Comparison of ENCODE assay signal across 1 mouse cellular context in the genomic region with DNA sequence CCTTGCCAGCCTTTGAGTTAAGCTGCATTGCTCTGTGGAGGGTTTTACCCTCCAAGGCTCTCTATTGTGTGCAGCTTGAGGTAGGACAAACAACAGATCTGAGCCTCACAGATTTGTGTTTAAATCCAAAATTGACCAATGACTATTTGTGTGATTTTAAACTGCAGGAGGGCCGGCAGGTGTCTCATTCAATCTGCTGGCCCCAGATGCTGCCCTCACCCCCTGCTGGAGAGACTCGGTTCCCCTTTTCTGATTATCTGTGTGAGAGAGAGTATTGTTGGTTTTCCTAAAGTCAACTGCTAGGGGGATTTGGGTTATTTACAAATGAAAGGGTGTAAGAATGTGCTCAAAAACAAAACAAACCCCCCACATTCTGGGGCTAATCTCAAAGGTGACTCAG.
TF ChIP-seq lines count a peak whose summit lies in the region.

No protein-coding gene starts in this region.

TF ChIP-seq in MEL, 35 proteins besides CTCF, POLR2A, EP300 and RAD21 (continued from another document):
- no peak for TF ChIP-seq MYC (IDR thresholded peaks at IDR 0.05; ENCODE audit: low read depth, low read length)
- TF ChIP-seq CHD2 (IDR thresholded peaks at IDR 0.05; ENCODE audit: low read length) = no peak
- no peak for TF ChIP-seq USF1 (IDR thresholded peaks at IDR 0.05; ENCODE audit: low read depth, low read length)
